Mouse (Mus musculus) spleen, adult 2 months (tissue): Measurements from ENCODE around the gene Prss23.

ENCODE experiments used
- CTCF ChIP-seq: fragments of 200-500 bp; IDR thresholded peaks from 2 replicates; pipeline ENCODE4 v1.5.1; 2011; ENCODE audit warnings: mild to moderate bottlenecking, inconsistent platforms; ENCODE audit not compliant: insufficient read depth, insufficient read length, insufficient replicate concordance; ENCODE audit errors: extremely low read depth
- POLR2A ChIP-seq: fragments of 200-500 bp; IDR thresholded peaks from 2 replicates; pipeline ENCODE4 v1.6.1; 2011; ENCODE audit warnings: low read depth, low read length, inconsistent platforms

DNA sequence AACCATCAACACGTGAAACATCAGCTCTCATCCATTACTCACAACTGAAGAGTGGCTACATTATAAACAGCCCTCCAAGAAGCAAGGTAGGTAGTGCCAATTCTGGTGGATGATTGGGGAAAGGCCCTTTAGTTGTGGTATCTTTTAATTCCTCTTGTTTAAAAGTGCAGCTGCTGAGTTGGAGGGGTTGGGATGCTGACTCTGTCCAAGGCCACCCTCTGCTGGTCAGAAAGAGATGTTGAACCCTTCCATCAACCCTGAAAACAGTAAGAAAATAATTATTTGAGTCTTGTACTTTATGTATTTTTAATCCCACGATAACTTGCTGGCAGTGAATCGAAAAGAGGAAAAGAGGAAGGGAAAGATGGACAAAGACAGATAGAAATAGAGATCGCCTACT lies 53.5 kb downstream of the Prss23 start:
- TF ChIP-seq CTCF: no peak
- TF ChIP-seq POLR2A: no peak
